Mouse (Mus musculus) MEL (cell line): ENCODE measurements around the gene Kalrn. TPM values are rescaled to one million over a fixed set of nuclear protein-coding genes. Genes with fewer than 3 reads are reported as not detected.

Experiments used
- DNase-seq: peaks from one replicate; pipeline ENCODE4 v3.0.0; 2011; ENCODE audit warnings: low read depth, low spot score
- H3K27ac ChIP-seq: 2 replicates; pipeline ENCODE4 v1.5.1; 2012; ENCODE audit warnings: low read depth, mild to moderate bottlenecking, control low read depth, low read length, moderate library complexity; ENCODE audit not compliant: control insufficient read depth
- H3K27me3 ChIP-seq, 2 experiments: fragments of 150-350 bp in 1 of 2; sonication (generic) in 1 of 2; 2 replicates each; pipeline ENCODE4 v1.6.1; 2012; ENCODE audit warnings: low read length in 2 of 2, mild to moderate bottlenecking in 2 of 2, improper control_type of control experiment in 1 of 2, moderate library complexity in 1 of 2; ENCODE audit not compliant: insufficient read depth in 2 of 2, control insufficient read depth in 1 of 2
- H3K36me3 ChIP-seq, 2 experiments: 2 replicates each; pipeline ENCODE4 v1.6.1; 2012 to 2014; ENCODE audit warnings: low read length in 2 of 2, improper control_type of control experiment in 1 of 2, inconsistent platforms in 1 of 2, mild to moderate bottlenecking in 1 of 2; ENCODE audit not compliant: insufficient read depth in 2 of 2, control insufficient read depth in 1 of 2
- H3K4me1 ChIP-seq, 2 experiments: fragments of 150-350 bp in 1 of 2; sonication (generic) in 1 of 2; 2 replicates each; pipeline ENCODE4 v1.6.1; 2012; ENCODE audit warnings: low read length in 2 of 2, improper control_type of control experiment in 1 of 2, mild to moderate bottlenecking in 1 of 2; ENCODE audit not compliant: insufficient read depth in 2 of 2, control insufficient read depth in 1 of 2
- H3K4me3 ChIP-seq, 2 experiments: fragments of 150-350 bp in 1 of 2; sonication (generic) in 1 of 2; 2 replicates each; pipeline ENCODE4 v1.5.1; 2012; ENCODE audit warnings: low read depth in 2 of 2, low read length in 2 of 2, mild to moderate bottlenecking in 2 of 2, moderate library complexity in 2 of 2, control low read depth in 1 of 2, improper control_type of control experiment in 1 of 2; ENCODE audit not compliant: control insufficient read depth in 1 of 2, insufficient read depth in 1 of 2
- H3K79me2 ChIP-seq: 2 replicates; pipeline ENCODE4 v1.6.1; 2012; ENCODE audit warnings: mild to moderate bottlenecking, low read length, moderate library complexity; ENCODE audit not compliant: control insufficient read depth, poor library complexity, insufficient read depth
- H3K9ac ChIP-seq: 2 replicates; pipeline ENCODE4 v1.6.1; 2012; ENCODE audit warnings: low read depth, mild to moderate bottlenecking, control low read depth, low read length, moderate library complexity; ENCODE audit not compliant: control insufficient read depth, poor library complexity, severe bottlenecking
- H3K9me3 ChIP-seq: fragments of 150-350 bp; sonication (generic); replicated peaks from 2 replicates; pipeline ENCODE4 v1.6.1; 2012; ENCODE audit warnings: mild to moderate bottlenecking, low read length, improper control_type of control experiment, moderate library complexity; ENCODE audit not compliant: insufficient read depth
- BHLHE40 ChIP-seq: IDR thresholded peaks from 2 replicates; pipeline ENCODE4 v1.6.1; 2012; ENCODE audit warnings: low read depth, mild to moderate bottlenecking, inconsistent platforms, low read length, improper control_type of control experiment, borderline replicate concordance
- ELF1 ChIP-seq: IDR thresholded peaks from 2 replicates; pipeline ENCODE4 v1.6.1; 2014; ENCODE audit warnings: low read depth, mild to moderate bottlenecking, inconsistent platforms, low read length, improper control_type of control experiment, moderate library complexity
- ETS1 ChIP-seq: IDR thresholded peaks from 2 replicates; pipeline ENCODE4 v1.6.1; 2012; ENCODE audit warnings: low read depth, mild to moderate bottlenecking, inconsistent platforms, low read length, improper control_type of control experiment, moderate library complexity
- GABPA ChIP-seq: IDR thresholded peaks from 2 replicates; pipeline ENCODE4 v1.6.1; 2012; ENCODE audit warnings: low read depth, mild to moderate bottlenecking, inconsistent platforms, low read length, improper control_type of control experiment, moderate library complexity
- GATA1 ChIP-seq: IDR thresholded peaks from 2 replicates; pipeline ENCODE4 v1.6.1; 2011; ENCODE audit warnings: low read depth, low read length, improper control_type of control experiment
- MAFK ChIP-seq: IDR thresholded peaks from 2 replicates; pipeline ENCODE4 v1.6.1; 2011; ENCODE audit warnings: low read depth, mild to moderate bottlenecking, low read length, improper control_type of control experiment, borderline replicate concordance
- MEF2A ChIP-seq: IDR thresholded peaks from 2 replicates; pipeline ENCODE4 v1.6.1; 2014; ENCODE audit warnings: low read depth, mild to moderate bottlenecking, inconsistent platforms, low read length, improper control_type of control experiment; ENCODE audit not compliant: poor library complexity, insufficient replicate concordance, severe bottlenecking; ENCODE audit errors: extremely low read depth
- MXI1 ChIP-seq: IDR thresholded peaks from 2 replicates; pipeline ENCODE4 v1.6.1; 2011; ENCODE audit warnings: mild to moderate bottlenecking, low read depth, low read length, improper control_type of control experiment
- MYB ChIP-seq: IDR thresholded peaks from 2 replicates; pipeline ENCODE4 v1.6.1; 2011; ENCODE audit warnings: mild to moderate bottlenecking, low read depth, low read length, improper control_type of control experiment
- MYC ChIP-seq: IDR thresholded peaks from 2 replicates; pipeline ENCODE4 v1.6.1; 2011; ENCODE audit warnings: low read depth, mild to moderate bottlenecking, low read length, improper control_type of control experiment, moderate library complexity
- NELFE ChIP-seq: IDR thresholded peaks from 2 replicates; pipeline ENCODE4 v1.6.1; 2011; ENCODE audit warnings: low read depth, low read length, improper control_type of control experiment
- NRF1 ChIP-seq: IDR thresholded peaks from 2 replicates; pipeline ENCODE4 v1.6.1; 2014; ENCODE audit warnings: low read depth, mild to moderate bottlenecking, inconsistent platforms, low read length, improper control_type of control experiment, moderate library complexity; ENCODE audit not compliant: poor library complexity, insufficient read depth, severe bottlenecking
- POLR2AphosphoS5 ChIP-seq: IDR thresholded peaks from 2 replicates; pipeline ENCODE4 v1.6.1; 2012; ENCODE audit warnings: low read depth, borderline replicate concordance, mild to moderate bottlenecking, inconsistent platforms, low read length, moderate library complexity, mixed read lengths
- RAD21 ChIP-seq: IDR thresholded peaks from 2 replicates; pipeline ENCODE4 v1.6.1; 2011; ENCODE audit warnings: mild to moderate bottlenecking, low read depth, low read length, improper control_type of control experiment
- SMC3 ChIP-seq: IDR thresholded peaks from 2 replicates; pipeline ENCODE4 v1.6.1; 2011; ENCODE audit warnings: low read depth, low read length, improper control_type of control experiment
- TAL1 ChIP-seq: IDR thresholded peaks from 2 replicates; pipeline ENCODE4 v1.6.1; 2012; ENCODE audit warnings: mild to moderate bottlenecking, inconsistent platforms, low read length, moderate library complexity, mixed read lengths
- TCF12 ChIP-seq: IDR thresholded peaks from 2 replicates; pipeline ENCODE4 v1.6.1; 2014; ENCODE audit warnings: low read depth, mild to moderate bottlenecking, inconsistent platforms, low read length, improper control_type of control experiment, moderate library complexity
- UBTF ChIP-seq: IDR thresholded peaks from 2 replicates; pipeline ENCODE4 v1.6.1; 2012; ENCODE audit warnings: low read depth, mild to moderate bottlenecking, inconsistent platforms, low read length, improper control_type of control experiment, moderate library complexity, borderline replicate concordance; ENCODE audit not compliant: insufficient read depth
- USF1 ChIP-seq: IDR thresholded peaks from 2 replicates; pipeline ENCODE4 v1.6.1; 2014; ENCODE audit warnings: low read depth, mild to moderate bottlenecking, inconsistent platforms, low read length, improper control_type of control experiment, moderate library complexity
- USF2 ChIP-seq, 2 experiments: IDR thresholded peaks; 2 replicates each; pipeline ENCODE4 v1.6.1; 2011 to 2012; ENCODE audit warnings: improper control_type of control experiment in 2 of 2, low read length in 2 of 2, borderline replicate concordance in 1 of 2, inconsistent platforms in 1 of 2, low read depth in 1 of 2, mild to moderate bottlenecking in 1 of 2; ENCODE audit not compliant: insufficient read depth in 1 of 2
- ZC3H11A ChIP-seq: IDR thresholded peaks from 2 replicates; pipeline ENCODE4 v1.6.1; 2012; ENCODE audit warnings: low read depth, mild to moderate bottlenecking, inconsistent platforms, low read length, improper control_type of control experiment
- ZMIZ1 ChIP-seq: IDR thresholded peaks from 2 replicates; pipeline ENCODE4 v1.6.1; 2012; ENCODE audit warnings: low read depth, mild to moderate bottlenecking, inconsistent platforms, low read length, improper control_type of control experiment, moderate library complexity
- polyA plus RNA-seq, 2 experiments: library from polyadenylated mRNA; stranded (reverse) in 1 of 2; unstranded in 1 of 2; fragments of >175 nt in 1 of 2; fragments of >200 nt in 1 of 2; gene quantifications; 2 replicates each; pipeline versions ENCODE4 v1.2.1 to v1.2.4; 2012; ENCODE audit warnings: low replicate concordance in 2 of 2, low read depth in 1 of 2; ENCODE audit not compliant: insufficient read length in 2 of 2, insufficient read depth in 1 of 2, missing spikeins in 1 of 2
- total RNA-seq: library from RNA; depleted of rRNA; stranded (reverse); fragments of 300-350 nt; gene quantifications from 2 replicates; pipeline ENCODE4 v1.2.3, GENCODE M21; 2012

Kalrn gene
- total and polyA plus RNA-seq, 3 experiments, result 10.4 to 11.8 TPM; not detected in 1

DNA sequence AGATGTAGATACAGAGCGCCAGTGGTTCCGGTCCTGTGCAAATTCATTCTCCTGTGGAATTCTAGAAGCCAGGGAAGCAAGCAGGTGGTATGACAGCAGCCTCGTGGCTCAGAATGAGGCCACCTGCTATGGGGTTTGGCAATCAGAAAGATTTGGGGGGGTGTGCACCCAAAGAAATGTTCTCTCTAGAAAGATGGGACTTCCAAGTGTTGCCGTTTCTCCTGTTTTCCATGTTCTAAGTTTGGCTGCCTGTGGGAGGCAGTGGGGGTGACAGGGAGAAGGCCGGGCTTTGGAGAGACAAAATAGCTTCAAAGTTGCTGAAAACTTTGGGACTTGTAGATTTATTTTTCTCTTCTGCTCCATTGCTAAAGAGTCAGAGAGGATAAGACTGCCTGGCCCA lies 301.9 kb downstream of the Kalrn start:
- H3K27ac ChIP-seq, result no peak overlapping the region

DNA sequence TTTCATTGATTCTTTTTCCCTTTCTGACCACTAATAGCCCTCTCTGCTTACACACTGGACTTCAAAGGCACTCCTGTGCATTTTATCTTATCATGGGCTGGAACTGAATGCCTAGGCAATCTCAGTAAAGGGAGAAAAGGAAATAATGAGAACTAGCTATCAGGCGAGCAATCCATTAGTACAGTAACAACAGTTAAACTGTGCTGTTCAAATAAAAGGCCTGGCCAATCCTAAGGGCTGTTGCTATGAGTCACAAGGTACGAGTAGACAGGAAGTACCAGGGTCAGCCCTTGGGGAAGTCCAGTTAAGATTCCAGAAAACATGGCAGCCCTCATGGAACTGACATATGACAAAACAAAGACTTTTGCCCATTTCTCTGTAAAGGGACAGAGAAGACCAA lies 302.7 kb downstream of the Kalrn start:
- H3K27me3 ChIP-seq, result no peaks in the 10 kb centered on the region
- no peak overlapping the region for H3K9ac ChIP-seq
- no peak overlapping the region for H3K4me3 ChIP-seq
- no peak overlapping the region for H3K27ac ChIP-seq
- TF ChIP-seq TCF12, result no peak
- TF ChIP-seq GABPA, result no peak
- no peak for TF ChIP-seq USF1
- TF ChIP-seq ELF1, result no peak
- no peak for TF ChIP-seq MAFK
- TF ChIP-seq GATA1, result no peak
- TF ChIP-seq RAD21, result no peak
- TF ChIP-seq NELFE, result no peak
- TF ChIP-seq USF2 (IDR thresholded peaks at IDR 0.05; ENCODE audit: borderline replicate concordance in 1 of 2, insufficient read depth in 1 of 2, low read depth in 1 of 2, low read length in 2 of 2), result no peak
- TF ChIP-seq UBTF, result no peak
- TF ChIP-seq TAL1, result no peak
- no peak for TF ChIP-seq MYB
- TF ChIP-seq POLR2AphosphoS5, result no peak
- TF ChIP-seq NRF1, result no peak
- no peak for TF ChIP-seq ETS1
- TF ChIP-seq ZC3H11A, result no peak
- TF ChIP-seq MYC, result no peak
- TF ChIP-seq BHLHE40, result no peak
- no peak for TF ChIP-seq SMC3
- no peak for TF ChIP-seq MEF2A
- H3K36me3 ChIP-seq, result no peaks in the 10 kb centered on the region
- no peaks in the 10 kb centered on the region for H3K79me2 ChIP-seq
- DNase-seq, result no peak
- no peaks in the 10 kb centered on the region for H3K9me3 ChIP-seq
- no peaks in the 10 kb centered on the region for H3K4me1 ChIP-seq

More for the DNA sequence above, 301.9 kb downstream of the Kalrn start:
- no peak overlapping the region for H3K9ac ChIP-seq
- TF ChIP-seq TAL1 (no peak), ZMIZ1 (no peak), MXI1 (no peak), ELF1 (no peak)
- no peaks in the 10 kb centered on the region for H3K79me2 ChIP-seq
- no peaks in the 10 kb centered on the region for H3K27me3 ChIP-seq
- no peaks in the 10 kb centered on the region for H3K9me3 ChIP-seq
- H3K36me3 ChIP-seq, result no peaks in the 10 kb centered on the region
- DNase-seq, result no peak
- H3K4me3 ChIP-seq, result no peak overlapping the region
- H3K4me1 ChIP-seq, result no peaks in the 10 kb centered on the region
